Comparison of ENCODE assay signal across 18 mouse cellular contexts in the genomic region with DNA sequence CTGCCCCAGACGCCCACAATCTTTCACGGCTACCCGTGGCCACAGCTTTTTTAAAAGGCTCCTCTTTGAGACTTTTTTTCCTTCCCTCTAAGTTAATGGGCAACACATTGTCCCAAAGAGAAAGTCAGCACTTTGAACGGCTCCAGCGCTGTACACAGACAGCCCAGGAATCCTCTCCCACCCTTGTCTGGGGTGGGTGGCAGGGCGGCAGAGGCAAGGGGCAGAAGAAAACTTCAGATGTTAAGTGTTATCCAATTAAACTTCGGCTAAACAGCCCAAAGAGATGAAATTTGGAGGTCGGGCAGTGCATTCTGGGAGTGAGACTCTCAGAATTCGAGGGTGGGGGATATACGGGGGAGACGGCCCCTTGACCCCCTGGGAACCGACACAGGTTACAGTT. TPM values are rescaled to one million over a fixed set of nuclear protein-coding genes. Genes with fewer than 3 reads are reported as not detected.
A peak's percentile ranks its signal among the peaks of the same experiment; 100 is the strongest.
DNase-seq lines count a peak whose midpoint lies in the region; ATAC-seq and TF ChIP-seq lines count a peak whose summit lies in the region.
"Had no signal": no experiment of that assay in that cellular context is flagged by ENCODE, and none has a peak within 500 bp of the region (broad histone marks: within the 10 kb centered on the region; RNA-seq: fewer than 3 reads in every experiment).

No protein-coding gene starts in this region.

- H3K36me3 ChIP-seq in kidney, adult 2 months (ENCODE audit: control insufficient read depth, insufficient read depth, low read length): no peaks in the 10 kb centered on the region
- peaks cover 56% of the 10 kb centered on the region for H3K36me3 ChIP-seq in thymus, adult 2 months (ENCODE audit: control insufficient read depth, insufficient read depth, low read length)
- no peaks in the 10 kb centered on the region for H3K36me3 ChIP-seq in embryonic facial prominence, embryonic 15.5 days
- H3K36me3 ChIP-seq in lung, postnatal 0 days (ENCODE audit: insufficient read depth, low read length): no peaks in the 10 kb centered on the region
- H3K36me3 ChIP-seq: heart, embryonic 13.5 days; midbrain, embryonic 13.5 days; neural tube, embryonic 15.5 days had no signal

- 56% methylated on average over 12 of the region's 12 CpGs for WGBS in kidney, adult 2 months
- WGBS in thymus, adult 2 months: 67% methylated on average over 12 of the region's 12 CpGs
- WGBS in embryonic facial prominence, embryonic 15.5 days: 39% methylated on average over 12 of the region's 12 CpGs
- WGBS in lung, postnatal 0 days: 79% methylated on average over 12 of the region's 12 CpGs

- TF ChIP-seq CTCF in kidney, adult 2 months (conservative IDR thresholded peaks at IDR 0.05; ENCODE audit: insufficient read depth, insufficient read length, low read depth, low read length): no peak
- TF ChIP-seq CTCF in thymus, adult 2 months (IDR thresholded peaks at IDR 0.05; ENCODE audit: borderline replicate concordance, control insufficient read depth, extremely low read depth, insufficient read depth, low read length, poor library complexity): no peak
- no peak for TF ChIP-seq CTCF in lung, postnatal 0 days (IDR thresholded peaks at IDR 0.05)

- H3K9me3 ChIP-seq in embryonic facial prominence, embryonic 15.5 days (replicated peaks): no peaks in the 10 kb centered on the region
- H3K9me3 ChIP-seq in lung, postnatal 0 days (ENCODE audit: low read length): no peaks in the 10 kb centered on the region
- H3K9me3 ChIP-seq: heart, embryonic 13.5 days; midbrain, embryonic 13.5 days; neural tube, embryonic 15.5 days had no signal

- DNase-seq in kidney, adult 2 months: peak; percentile 42
- DNase-seq in kidney, adult 18-20 months: no peak
- DNase-seq in thymus, adult 2 months: no peak
- no peak for DNase-seq in thymus, postnatal 10 days (ENCODE audit: low spot score in 2 of 2)
- DNase-seq in cerebellum, adult 18-20 months: no peak
- DNase-seq in lung, postnatal 0 days (ENCODE audit: low spot score): no peak
- DNase-seq: adrenal gland, adult 8-10 months; cerebellum, postnatal 14 days; gastrocnemius, postnatal 10 days; heart, adult 11 months; kidney, adult 8-10 months; liver; lung, postnatal 10 days; right cerebral cortex, postnatal 25 days had no signal

- no peak overlapping the region for H3K27ac ChIP-seq in kidney, adult 2 months (ENCODE audit: insufficient read depth, low read depth, low read length)
- H3K27ac ChIP-seq in thymus, adult 2 months (ENCODE audit: control insufficient read depth, insufficient read depth, low read length): peak overlapping the region; percentile 58; the same call in 1 of the 2 replicates
- H3K27ac ChIP-seq in embryonic facial prominence, embryonic 15.5 days (replicated peaks): peak overlapping the region; percentile 83
- H3K27ac ChIP-seq in lung, postnatal 0 days (ENCODE audit: low read length): no peak overlapping the region
- H3K27ac ChIP-seq: heart, embryonic 13.5 days; midbrain, embryonic 13.5 days; neural tube, embryonic 15.5 days had no signal

- no peak for TF ChIP-seq POLR2A in kidney, adult 2 months (IDR thresholded peaks at IDR 0.05; ENCODE audit: low read depth, low read length)
- no peak for TF ChIP-seq POLR2A in thymus, adult 2 months (IDR thresholded peaks at IDR 0.05; ENCODE audit: control insufficient read depth, extremely low read depth, insufficient read depth, low read length, poor library complexity)

- H3K27me3 ChIP-seq in kidney, adult 2 months (replicated peaks; ENCODE audit: control insufficient read depth, insufficient read depth, low read length): no peaks in the 10 kb centered on the region
- H3K27me3 ChIP-seq in thymus, adult 2 months (ENCODE audit: control insufficient read depth, insufficient read depth, low read length): no peaks in the 10 kb centered on the region
- H3K27me3 ChIP-seq in embryonic facial prominence, embryonic 15.5 days: no peaks in the 10 kb centered on the region
- no peaks in the 10 kb centered on the region for H3K27me3 ChIP-seq in lung, postnatal 0 days (replicated peaks; ENCODE audit: insufficient read depth, low read length)
- H3K27me3 ChIP-seq: heart, embryonic 13.5 days; midbrain, embryonic 13.5 days; neural tube, embryonic 15.5 days had no signal

- ATAC-seq in embryonic facial prominence, embryonic 15.5 days (ENCODE audit: insufficient number of reproducible peaks, low FRiP score, low TSS enrichment, low read depth): no peak
- ATAC-seq in lung, postnatal 0 days: no peak
- ATAC-seq: midbrain, embryonic 13.5 days had no signal

- no peak for TF ChIP-seq EP300 in lung, postnatal 0 days (IDR thresholded peaks at IDR 0.05)

- peaks cover 4% of the 10 kb centered on the region; the same call in 1 of the 2 replicates for H3K4me1 ChIP-seq in kidney, adult 2 months (ENCODE audit: control insufficient read depth, insufficient read depth, low read length)
- H3K4me1 ChIP-seq in thymus, adult 2 months (replicated peaks; ENCODE audit: control insufficient read depth, insufficient read depth, low read length): peaks cover 83% of the 10 kb centered on the region
- peaks cover 90% of the 10 kb centered on the region for H3K4me1 ChIP-seq in embryonic facial prominence, embryonic 15.5 days
- no peaks in the 10 kb centered on the region for H3K4me1 ChIP-seq in lung, postnatal 0 days (ENCODE audit: insufficient read depth, low read depth, low read length)

- no peak overlapping the region for H3K9ac ChIP-seq in embryonic facial prominence, embryonic 15.5 days
- no peak overlapping the region for H3K9ac ChIP-seq in lung, postnatal 0 days (replicated peaks; ENCODE audit: low read depth)
- H3K9ac ChIP-seq: heart, embryonic 13.5 days; midbrain, embryonic 13.5 days; neural tube, embryonic 15.5 days had no signal

- peak overlapping the region; percentile 15; the same call in 1 of the 2 replicates for H3K4me2 ChIP-seq in embryonic facial prominence, embryonic 15.5 days (replicated peaks)
- H3K4me2 ChIP-seq in lung, postnatal 0 days (replicated peaks; ENCODE audit: low read depth, low read length): no peak overlapping the region
- H3K4me2 ChIP-seq: heart, embryonic 13.5 days; midbrain, embryonic 13.5 days; neural tube, embryonic 15.5 days had no signal

- no peak overlapping the region for H3K4me3 ChIP-seq in kidney, adult 2 months (ENCODE audit: insufficient read depth, low read depth, low read length)
- no peak overlapping the region for H3K4me3 ChIP-seq in thymus, adult 2 months (ENCODE audit: control insufficient read depth, insufficient read depth, low read length)
- H3K4me3 ChIP-seq in embryonic facial prominence, embryonic 15.5 days (replicated peaks): no peak overlapping the region
- H3K4me3 ChIP-seq in lung, postnatal 0 days (ENCODE audit: low read depth, low read length): no peak overlapping the region
- H3K4me3 ChIP-seq: heart, embryonic 13.5 days; midbrain, embryonic 13.5 days; neural tube, embryonic 15.5 days had no signal

RNA-seq across cellular contexts. Expression of gene Bcl11b, which starts 38.3 kb away (rescaled TPM):
- 4.9 and 5.4 TPM in 2 replicates for polyA plus RNA-seq in kidney, adult 2 months (2012; rRNA removed)
- 346 and 564 TPM in 2 replicates for polyA plus RNA-seq in thymus, adult 2 months (2012; rRNA removed)
- 27.0 and 28.8 TPM in 2 replicates for polyA plus RNA-seq in embryonic facial prominence, embryonic 15.5 days (2015; fragmentation: Nextera tagmentation; extraction: Ambion mirVana)
- 0.44 and 0.46 TPM in 2 replicates for polyA plus RNA-seq in lung, postnatal 0 days (2015; fragmentation: Nextera tagmentation; extraction: Ambion mirVana)

Comparison
In these comparisons a context has a peak if more than half of its experiments do, and no peak if none do; other contexts are left out.
1. H3K27ac ChIP-seq: peak in thymus, adult 2 months (single experiment) and embryonic facial prominence, embryonic 15.5 days (single experiment); none in kidney, adult 2 months (single experiment) and lung, postnatal 0 days (single experiment).
2. RNA of gene Bcl11b, which starts 38.3 kb away (polyA plus RNA-seq): 346 to 564 TPM in thymus, adult 2 months; 27.0 to 28.8 TPM in embryonic facial prominence, embryonic 15.5 days, 4.9 to 5.4 TPM in kidney, adult 2 months and 0.44 to 0.46 TPM in lung, postnatal 0 days; every median in the first group is over 10 times any median in the second.